Mouse (Mus musculus): ENCODE measurements at regions not wholly inside any gene's neighbourhood (a gene's known extent, or its start where the extent isn't known, plus 50 kb on each side); places are given as distances from the start of the nearest gene placed in this dataset.

GRCm38 (mm10) chr2:163151016-163151415 lies 51.9 kb upstream of the Tox2 start:
- no peak for TF ChIP-seq MAFK (IDR thresholded peaks at IDR 0.05; ENCODE audit: insufficient read depth, low read depth, low read length)
- no peak for TF ChIP-seq CHD2 (IDR thresholded peaks at IDR 0.05; ENCODE audit: low read depth, low read length)
- no peak for TF ChIP-seq HCFC1 (IDR thresholded peaks at IDR 0.05; ENCODE audit: borderline replicate concordance, insufficient read depth, low read length)
- no peak for TF ChIP-seq ZNF384 (IDR thresholded peaks at IDR 0.05; ENCODE audit: low read depth, low read length)
